Mouse (Mus musculus) adrenal gland, adult 2 months (tissue): ENCODE results near the gene Hist4h4. TPM values are rescaled to one million over a fixed set of nuclear protein-coding genes. Genes with fewer than 3 reads are reported as not detected.

Experiments
- DNase-seq: peaks from one replicate; pipeline ENCODE4 v3.0.0; 2021
- long read RNA-seq: library from polyadenylated mRNA; stranded (forward); transcript quantifications from one replicate; pipeline ENCODE4 v2.0.0, GENCODE M21; 2021
- polyA plus RNA-seq: library from polyadenylated mRNA; depleted of rRNA; stranded (reverse); fragments of >200 nt; gene quantifications from 2 replicates; pipeline ENCODE4 v1.2.3, GENCODE M21; 2012; rRNA removed
- total RNA-seq, 2 experiments: library from RNA; stranded (reverse); gene quantifications; 2 replicates each; pipeline ENCODE4 v1.2.3; 2021

Gene Hist4h4
- 10 to 100 TPM in 1 of 2 experiments, 1 to 10 TPM in 1; 6.3 to 11.6 TPM for total RNA-seq
- 0.25 and 0.34 TPM in 2 replicates for polyA plus RNA-seq
- long read RNA-seq, result 0 reads

DNA sequence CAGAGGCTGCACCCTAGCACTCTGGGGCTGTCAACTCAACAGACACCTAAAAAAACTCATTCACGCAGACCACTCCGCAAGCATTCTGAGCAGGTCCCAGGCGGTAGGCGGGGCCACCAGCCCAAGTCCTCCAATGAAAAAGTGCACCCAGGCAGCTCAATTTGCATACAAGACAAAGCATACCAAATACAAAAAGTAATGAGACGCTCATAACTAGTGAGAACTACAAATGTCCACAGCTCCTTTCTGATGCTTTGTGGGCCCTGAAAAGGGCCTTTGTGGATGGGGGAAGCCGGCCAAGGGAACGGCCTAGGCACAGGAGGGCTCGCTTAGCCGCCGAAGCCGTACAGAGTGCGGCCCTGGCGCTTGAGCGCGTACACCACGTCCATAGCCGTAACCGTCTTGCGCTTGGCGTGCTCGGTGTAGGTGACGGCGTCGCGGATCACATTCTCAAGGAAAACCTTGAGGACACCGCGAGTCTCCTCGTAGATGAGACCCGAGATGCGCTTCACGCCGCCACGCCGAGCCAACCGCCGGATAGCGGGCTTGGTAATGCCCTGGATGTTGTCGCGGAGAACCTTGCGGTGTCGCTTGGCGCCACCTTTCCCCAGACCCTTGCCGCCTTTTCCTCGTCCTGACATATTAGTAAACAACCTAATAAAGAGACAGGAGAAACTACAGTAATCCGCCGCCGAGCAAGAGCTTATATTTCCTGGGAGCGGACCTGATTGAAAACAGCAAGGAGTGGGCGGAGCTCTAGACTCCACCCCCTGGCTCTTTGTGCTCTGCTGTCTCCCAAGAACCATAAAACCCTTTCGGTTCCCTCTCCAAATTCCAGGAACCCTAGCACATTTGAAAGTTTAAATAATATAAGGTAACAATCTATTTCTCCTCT, at the start of gene Hist4h4:
Gene Hist4h4, minus strand, starts transcription at position 677 of the 895 bp plus-strand sequence.
- DNase-seq, result peak; percentile 95

DNA sequence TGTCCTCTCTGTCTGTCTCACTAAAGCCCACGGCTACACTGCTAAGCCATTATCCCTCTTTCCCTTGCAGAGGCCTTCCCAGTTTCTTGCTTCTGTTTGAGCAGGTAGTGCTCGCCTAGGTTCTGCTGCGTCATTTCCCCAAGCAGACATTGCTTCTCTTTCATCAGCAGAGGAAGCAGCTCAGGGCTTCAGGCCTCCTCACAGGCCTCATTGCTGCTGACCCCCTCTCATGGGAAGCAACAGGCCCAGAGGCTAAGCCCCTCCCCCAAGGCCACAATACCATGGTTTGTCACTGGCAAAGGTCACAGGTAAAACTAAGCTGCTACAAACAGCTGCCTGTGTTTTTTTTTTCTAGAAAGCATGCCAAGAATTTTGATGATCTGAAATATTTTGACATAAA, 48.5 kb upstream of the Hist4h4 start:
- no peak for DNase-seq

DNA sequence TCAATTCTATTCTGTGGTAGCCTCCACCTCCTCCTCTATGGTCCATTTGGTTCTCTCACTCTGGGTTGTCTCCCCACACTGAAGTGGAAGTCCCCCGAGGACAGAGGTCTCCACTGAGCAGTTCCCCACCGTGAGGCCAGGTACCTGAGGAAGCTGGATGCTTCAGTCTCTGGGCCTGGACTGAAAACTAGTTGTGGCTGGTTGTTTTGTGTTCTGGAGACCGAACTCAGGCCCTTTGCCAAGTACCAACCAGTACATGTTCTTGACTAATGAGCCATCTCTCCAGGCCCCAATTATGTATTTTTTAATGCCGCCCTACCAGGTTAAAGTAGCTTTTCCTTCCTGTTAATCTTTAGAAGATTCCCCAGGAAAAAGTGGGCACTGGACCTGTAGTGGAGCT, 48.1 kb upstream of the Hist4h4 start:
- DNase-seq, result no peak

DNA sequence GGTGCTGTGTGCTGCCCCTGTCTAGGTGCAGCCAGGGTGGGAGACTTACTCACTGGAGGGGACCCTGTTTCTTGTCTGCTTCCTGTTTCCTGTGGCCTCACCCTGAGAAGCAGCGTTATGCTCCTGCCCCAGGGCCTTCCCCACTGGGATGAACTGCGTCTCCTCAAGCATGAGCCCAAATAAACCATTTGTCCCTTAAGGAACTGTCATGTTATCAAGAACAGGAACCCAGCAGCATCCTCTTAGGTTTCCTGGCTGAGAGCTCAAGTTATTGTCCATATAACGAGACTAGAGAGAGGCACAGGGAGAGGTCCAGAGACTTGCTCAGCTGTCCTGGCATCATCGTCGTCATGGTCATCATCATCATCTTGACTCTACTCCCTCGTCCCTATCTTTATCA, 46.1 kb upstream of the Hist4h4 start:
- no peak for DNase-seq

DNA sequence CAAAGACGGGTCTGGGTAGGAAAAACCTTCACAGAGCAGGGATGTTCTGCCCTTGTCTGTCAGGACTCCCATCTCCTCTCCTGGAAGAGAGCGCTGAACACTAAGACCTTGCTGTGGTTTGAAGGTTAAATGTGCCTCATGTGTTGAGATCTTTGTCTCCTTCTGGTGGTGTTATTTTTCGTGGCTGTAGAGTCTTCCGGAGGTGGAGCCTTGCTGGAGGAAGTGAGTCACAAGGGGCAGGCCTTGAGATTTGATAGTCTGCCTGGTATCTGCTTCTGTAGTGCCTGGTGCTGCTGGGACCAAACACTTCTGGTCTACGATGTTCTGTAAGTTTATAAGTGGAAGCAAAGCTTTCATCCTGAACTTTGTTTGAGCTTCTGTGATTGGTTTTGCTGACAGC, 44.8 kb upstream of the Hist4h4 start:
- DNase-seq, result no peak

DNA sequence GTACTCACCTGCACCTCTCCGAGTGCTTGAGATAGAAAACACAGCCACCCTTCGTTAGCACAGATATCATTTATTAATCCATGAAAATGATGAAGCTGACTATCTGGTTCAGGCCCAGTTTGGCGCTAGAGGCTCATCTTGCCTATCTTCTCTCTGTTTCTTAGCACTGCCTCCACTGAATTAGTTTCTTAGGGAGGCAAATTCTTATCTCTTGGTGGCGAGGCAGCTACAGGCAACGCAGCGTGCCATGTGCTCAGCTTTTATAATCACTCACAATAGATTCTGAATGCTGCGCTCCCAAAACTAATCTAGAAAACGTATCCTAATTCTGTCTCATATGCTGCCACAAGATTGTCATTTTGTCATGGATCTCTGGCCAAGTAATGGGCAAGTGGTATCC, 44.2 kb upstream of the Hist4h4 start:
- DNase-seq, result no peak

DNA sequence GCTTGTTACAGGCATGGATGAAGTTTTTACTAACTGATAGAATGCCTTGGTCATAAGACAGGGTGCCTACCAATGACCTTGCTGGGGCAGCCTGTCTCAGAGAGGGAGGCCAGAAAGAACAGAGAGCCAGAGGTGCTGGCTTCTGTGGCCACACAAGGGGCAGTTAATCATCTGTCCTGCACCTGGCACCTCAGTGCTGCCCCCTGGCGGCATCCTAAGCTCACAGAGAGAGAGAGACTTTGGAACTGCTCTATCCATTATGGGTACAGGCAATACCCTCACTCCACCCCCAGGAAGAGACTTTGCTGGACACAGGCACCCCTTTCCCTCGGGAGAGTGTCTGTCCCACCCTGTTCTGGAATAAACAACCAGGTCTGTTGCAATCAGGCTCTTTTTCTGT, 43.6 kb upstream of the Hist4h4 start:
- DNase-seq, result peak; percentile 45

DNA sequence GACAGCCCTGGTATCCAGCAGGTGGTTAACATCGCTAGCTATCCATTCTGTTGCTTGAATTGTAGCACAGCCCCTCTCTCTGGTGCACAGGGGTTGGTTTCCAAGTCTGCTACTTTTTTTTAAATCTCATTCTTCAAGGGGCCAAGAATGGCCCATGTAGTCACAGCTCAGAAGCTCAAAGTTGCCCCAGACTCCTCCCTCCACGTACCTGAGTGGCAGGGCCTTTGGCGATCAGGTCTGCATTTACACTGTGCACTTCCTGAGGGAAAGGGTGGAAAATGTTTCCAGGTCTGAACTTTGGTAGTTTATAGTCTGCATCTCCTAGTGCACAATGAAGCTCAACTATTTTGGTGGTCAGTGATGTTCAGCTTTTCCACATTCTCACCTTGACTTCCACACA, 43.1 kb upstream of the Hist4h4 start:
- no peak for DNase-seq

DNA sequence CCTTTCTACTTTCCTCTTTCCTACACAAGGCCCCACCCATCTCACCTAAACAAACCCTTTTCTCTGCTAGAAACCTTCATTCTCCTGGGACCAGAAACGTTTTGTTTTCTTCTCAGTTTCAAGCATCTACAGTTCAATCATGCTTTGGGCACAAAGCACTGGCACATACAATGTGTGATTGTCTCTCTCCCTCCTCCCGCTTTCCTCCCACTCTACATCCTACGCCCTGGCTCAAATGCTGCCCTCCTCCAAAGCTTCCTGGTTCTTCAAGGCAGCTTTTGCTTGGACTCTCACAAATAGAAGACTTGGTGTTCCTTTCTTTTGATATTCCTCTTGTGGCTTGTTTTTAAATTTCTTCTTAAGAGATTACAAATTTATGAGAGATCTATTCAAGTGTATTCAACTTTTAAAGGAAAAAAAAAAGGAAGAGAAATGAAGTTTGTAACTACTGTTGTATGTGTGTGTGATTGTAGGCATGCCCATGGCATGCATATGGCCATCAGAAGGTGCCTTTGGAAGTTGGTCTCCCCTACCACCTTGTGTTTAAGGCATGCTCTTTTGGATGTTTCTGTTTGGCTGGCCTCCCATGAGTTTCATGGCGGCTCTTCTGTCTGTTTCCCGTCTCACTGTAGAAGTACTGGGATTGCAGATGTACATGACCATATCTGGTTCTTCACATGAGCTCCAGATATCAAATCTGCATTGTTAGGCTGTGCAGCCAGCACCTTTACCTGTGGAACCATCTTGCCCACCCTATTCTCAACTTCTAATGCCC, 41.7 kb upstream of the Hist4h4 start:
- DNase-seq, result no peak

DNA sequence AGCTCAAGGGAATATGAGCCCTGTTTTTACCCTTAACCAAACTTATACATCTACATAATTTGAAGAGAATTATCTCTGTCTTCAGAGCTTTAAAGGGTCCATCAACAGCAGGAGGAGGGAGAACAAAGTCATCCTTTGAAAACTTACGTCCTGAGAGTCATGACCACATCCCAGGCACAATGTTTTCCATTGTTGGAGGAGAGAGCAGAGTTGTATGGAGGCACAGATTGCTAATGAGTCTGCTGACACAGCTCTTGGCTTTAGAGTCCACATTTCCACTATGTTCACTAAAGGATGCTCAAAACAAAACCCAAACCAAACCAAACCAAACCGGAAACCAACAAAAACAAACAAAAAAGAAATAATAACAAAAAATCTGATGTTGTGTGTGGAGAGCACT, 40.7 kb upstream of the Hist4h4 start:
- no peak for DNase-seq

DNA sequence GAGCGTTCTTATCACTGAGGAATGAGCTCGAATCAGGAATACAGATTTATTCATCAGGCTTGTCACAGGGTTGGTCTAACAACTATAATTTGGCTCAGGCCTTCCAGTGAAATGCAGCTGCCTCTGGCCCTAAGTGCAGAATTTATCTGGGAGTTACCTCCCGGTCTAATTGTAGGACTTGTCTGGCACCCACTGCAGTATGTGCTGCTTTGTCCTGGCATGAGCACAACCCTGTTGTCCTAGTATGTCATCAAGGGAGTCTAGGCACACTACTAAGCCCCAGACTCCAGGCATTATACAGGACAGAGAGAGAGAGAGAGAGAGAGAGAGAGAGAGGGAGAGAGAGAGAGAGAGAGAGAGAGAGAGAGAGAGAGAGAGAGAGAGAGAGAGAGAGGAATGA, 33.1 kb upstream of the Hist4h4 start:
- DNase-seq, result no peak

DNA sequence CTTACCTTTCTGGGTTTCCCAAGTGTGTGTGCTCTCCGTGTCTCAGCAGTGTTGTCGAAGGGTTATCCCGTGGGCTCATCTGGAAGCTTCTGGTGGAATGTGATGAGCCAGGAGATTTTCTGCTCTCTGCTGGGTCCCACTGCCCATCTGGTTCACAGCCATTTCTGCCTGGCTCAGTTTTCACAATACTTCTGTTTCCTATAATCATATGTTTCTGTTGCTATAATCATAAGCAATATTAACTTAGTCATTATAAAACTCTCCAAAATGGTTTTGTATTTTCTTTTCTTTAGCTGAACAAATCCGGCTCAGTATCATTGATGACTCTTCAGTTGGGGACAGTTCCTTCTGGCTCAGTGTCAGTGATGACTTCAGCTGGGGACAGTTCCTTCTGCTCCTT, 31.1 kb upstream of the Hist4h4 start, which contains the start of gene Smco3:
Gene Smco3, minus strand, starts transcription at position 101 of the 400 bp plus-strand sequence.
- no peak for DNase-seq

DNA sequence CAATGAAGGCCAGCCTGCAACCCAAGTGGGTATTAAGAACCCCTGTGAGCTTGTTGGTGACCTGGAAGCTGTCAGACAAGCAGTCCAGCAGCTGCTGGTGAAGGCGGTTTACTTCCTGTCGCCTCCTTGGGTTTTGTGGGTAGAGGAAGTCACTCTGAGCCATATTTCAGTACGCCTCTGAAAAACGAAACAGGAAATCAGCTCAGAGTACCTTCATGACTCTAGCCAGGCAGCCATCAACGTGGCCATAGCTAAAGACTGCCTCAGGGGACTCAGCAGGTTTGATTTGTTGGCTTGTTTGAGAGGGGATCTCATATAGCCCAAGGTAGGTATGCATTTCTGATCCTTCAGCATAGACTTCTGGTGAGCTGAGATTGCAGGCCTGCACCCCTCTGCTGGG, 27.5 kb upstream of the Hist4h4 start:
- DNase-seq, result no peak

DNA sequence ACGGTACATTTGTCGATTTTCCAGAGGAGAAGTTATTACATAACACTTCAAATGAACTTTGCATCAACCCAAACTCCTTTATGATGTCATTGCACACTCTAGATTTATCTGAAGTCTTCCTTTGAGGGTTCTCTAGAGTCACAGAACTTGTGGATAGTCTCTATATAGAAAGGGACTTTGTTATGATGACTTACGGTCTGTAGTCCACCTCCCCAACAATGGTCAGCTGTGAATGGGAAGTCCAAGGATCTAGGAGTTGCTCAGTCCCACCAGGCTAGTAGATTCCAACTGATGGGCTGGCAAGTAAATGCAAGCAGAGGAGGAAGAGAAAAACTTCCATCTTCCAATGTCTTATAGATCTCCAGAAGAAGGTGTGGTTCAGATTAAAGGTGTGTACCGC, 24.5 kb upstream of the Hist4h4 start:
- no peak for DNase-seq

DNA sequence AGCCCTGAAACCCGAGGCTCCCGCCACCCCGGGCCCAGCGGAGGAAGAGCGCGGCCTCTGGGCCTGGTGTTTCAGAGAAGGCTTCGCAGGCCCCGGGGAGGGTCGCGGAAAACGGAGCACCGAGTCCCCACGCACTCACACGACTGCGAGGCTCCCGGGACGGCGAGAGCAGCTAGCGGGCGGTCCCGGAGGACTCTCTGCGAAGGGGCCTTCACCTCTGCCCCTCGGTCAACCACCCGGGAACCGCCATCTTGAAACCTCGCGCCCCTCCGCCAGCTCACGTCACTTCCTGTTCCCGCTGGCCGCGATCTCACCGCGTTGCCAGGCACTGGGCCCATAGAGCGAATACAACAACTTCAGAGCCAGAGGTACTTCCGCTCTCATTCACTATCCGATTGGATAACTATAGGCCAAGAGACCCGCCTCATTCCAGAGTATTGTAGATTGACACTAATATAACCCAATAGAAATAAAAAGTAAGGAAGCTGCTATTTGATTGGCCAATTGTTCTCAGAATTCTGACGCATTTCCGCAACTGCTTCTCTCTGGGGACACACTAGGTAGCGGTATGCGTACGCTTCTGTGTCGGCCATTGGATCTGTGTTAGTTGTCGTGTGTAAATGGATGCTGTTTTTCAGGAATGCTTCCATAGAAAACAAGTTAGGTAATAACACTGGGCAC, 23.8 kb upstream of the Hist4h4 start, which contains the start of gene Wbp11:
Gene Wbp11, minus strand, starts transcription at position 353 of the 681 bp plus-strand sequence.
- peak; percentile 97 for DNase-seq

DNA sequence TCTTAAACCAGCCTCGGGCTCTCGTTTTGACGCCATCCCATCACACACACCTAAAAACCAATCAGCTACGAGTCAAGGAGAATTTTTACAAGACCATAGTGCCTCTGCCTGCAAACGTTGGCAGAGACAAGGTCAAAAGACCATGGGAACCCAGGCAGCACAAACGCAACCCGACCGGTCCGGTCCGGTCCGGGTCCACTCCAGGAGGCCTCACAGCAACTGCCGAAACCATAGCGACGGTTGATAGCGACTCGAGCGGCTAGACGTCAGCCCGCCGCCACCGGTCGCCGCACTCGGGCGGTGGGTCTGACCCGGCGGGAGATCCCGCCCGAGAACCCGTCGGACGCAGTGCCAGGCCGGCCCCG, 23.3 kb upstream of the Hist4h4 start, which contains the start of gene BC049715:
Gene BC049715, plus strand, starts transcription at position 111 of the 365 bp plus-strand sequence.
- DNase-seq, result no peak

DNA sequence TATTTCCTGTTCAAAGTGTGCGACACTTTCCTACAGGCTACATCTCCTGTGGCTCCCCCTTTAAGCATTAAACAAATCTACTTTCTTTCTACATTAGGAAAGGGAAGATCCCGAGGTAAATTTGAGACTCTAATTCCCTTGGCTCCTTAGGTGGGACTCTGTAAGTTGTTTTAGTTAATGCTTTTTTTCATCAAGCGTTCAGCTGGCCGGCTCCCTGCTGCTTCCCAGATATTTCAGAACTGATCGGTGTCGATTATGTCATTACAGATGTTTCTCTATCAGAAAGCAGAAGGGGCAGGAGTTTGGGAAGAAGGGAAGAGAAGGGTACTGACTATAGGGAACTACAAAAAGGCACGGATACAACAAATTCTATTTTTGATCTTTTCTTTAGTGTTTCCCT, 22.9 kb upstream of the Hist4h4 start:
- DNase-seq, result no peak

DNA sequence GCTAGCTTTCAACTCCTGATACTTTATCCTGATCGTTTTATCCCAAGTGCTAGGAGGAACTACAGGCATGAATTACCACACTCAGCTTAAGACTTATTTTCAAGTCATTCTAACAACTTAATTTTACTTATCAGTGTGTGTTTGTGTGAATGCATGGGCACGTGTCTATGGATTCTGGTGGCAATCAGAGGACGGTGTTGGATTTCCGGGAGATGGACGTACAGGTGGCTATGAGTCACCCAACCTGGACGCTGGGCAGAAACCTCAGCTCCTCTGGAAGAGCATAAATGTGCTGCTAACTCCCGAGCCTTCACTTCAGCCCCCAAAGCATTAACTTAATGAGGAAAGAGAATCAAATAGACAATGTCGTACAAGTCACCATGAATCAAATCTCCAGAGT, 20.8 kb upstream of the Hist4h4 start:
- DNase-seq, result no peak

DNA sequence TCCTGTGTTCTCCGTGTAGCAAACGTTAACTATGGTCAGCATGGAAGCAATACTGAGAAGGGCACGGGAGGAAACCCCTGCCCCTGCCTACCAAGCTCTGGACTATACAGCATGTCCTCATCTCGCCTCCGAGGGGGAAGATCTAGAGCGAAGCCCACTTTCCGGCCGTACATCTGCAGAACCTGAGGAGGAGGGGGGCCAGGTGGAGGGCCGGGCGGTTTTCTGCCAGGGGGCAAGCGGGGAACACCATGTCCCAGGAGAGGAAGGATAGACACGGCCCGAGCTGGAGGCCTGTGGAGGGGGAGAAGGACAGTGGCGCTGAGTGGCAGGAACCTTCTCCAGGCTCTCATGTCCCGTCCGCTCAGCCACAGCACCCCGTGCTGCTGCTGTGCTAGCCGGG, 16.9 kb upstream of the Hist4h4 start:
- DNase-seq, result no peak

DNA sequence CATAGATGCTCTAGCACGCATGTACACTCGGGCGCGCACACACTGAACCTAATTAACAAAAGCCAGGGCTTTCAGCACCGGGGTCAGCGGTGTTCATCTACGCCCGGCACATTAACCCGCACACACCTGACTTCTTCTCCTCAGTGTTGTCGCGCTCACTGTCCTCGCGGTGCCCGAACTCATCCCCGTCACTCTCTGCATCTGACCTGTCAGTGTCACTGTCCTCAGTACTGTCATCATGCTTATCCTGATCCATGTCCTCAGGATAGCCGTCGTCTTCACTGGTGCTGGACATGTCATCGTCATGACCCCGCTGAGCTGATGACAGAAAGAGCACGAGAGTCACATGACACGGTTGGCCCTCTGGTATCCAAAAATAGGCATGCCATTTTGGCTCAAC, 16.2 kb upstream of the Hist4h4 start:
- DNase-seq, result no peak

DNA sequence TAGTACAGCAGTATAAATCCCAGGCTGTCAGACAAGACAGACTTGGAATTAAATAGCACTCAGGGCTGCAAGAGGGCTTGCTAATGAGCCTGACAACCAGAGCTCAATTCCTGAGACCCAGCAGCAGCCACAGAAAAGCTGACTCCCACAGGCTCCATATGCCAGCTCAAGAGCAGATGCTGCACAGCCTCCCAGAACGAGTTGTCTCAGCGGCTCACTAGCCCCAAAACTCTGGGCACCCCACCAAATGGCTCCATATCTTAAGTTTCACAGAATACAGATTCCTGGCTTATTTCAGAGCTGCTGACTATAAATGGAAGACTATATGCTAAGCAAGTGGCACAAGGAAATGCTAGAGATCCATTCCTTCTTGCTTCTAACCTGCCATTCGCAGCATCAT, 13.3 kb upstream of the Hist4h4 start:
- no peak for DNase-seq

DNA sequence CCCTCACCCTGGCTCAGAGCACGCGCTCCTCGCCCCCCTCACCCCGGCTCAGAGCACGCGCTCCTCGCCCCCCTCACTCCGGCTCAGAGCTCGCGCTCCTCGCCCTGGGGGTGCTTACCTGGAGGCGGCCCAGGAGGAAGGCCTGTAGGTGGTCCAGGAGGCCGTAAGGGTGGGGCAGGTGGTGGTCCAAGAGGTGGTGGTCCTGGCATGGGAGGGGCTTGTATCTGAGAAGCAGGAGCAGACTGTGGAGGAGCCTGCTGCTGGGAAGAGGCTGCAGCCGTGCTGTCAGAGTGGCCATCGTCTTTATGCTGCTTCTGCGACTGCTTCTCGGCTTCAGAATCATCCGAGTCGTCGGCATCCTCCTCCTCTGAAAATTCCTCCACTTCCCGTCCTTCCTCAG, 12.6 kb upstream of the Hist4h4 start:
- DNase-seq, result no peak
